Mouse (Mus musculus) liver, adult 10 weeks (tissue): ENCODE measurements around the gene Klhl1. TPM values are rescaled to one million over a fixed set of nuclear protein-coding genes. Genes with fewer than 3 reads are reported as not detected.

Experiments used
- polyA plus RNA-seq: library from polyadenylated mRNA; stranded (reverse); fragments of 350-450 nt; fragmentation: Illumina TruSeq; extraction: RNeasy Lipid Tissue Mini Kit (QIAGEN cat#74804); gene quantifications from one replicate; pipeline ENCODE4 v1.2.3, GENCODE M21; 2014; ENCODE audit warnings: low read depth, low replicate concordance

Gene Klhl1
- not detected for polyA plus RNA-seq

DNA sequence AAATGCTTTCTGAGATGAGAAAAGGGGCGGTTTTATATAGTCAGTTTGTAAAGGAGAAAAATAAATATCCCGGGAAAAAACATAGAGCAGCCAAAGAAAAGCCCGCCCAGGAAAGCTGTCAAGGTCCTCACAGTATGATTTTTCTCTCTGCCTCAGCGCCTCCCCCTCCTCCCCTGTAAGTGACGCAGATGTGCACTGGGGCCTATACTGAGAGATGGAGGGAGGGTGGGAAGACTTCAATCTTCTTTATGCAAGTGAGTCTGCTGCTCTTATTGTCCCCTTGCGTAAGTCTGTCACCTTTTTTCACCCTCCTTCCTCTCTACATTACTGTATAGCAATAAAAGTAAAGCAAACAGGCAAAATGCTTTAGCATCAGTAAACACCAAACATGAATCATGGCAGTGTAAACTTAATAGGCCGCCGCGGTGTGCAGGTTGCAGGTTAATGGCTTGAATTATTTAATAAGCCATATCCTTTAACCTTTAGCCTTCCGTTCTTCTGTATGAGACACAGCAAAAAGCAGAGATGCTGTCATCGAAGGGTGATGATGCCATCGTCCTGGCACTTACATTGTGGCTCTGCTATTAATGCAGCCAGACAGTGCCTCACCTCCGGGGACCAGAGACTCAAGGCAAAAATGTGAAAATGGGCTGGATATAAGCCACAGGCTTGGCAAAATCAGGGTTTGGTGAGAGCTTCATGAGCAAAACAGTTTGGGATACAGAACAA is at the start of gene Klhl1:
Gene Klhl1, minus strand, starts transcription at position 149 of the 729 bp plus-strand sequence.

